Mouse (Mus musculus) retina, postnatal 1 day (tissue): ENCODE measurements around the gene Psmg4.

Experiments
- DNase-seq: peaks from one replicate; pipeline ENCODE4 v3.0.0-alpha.2; 2012

Psmg4 gene

DNA sequence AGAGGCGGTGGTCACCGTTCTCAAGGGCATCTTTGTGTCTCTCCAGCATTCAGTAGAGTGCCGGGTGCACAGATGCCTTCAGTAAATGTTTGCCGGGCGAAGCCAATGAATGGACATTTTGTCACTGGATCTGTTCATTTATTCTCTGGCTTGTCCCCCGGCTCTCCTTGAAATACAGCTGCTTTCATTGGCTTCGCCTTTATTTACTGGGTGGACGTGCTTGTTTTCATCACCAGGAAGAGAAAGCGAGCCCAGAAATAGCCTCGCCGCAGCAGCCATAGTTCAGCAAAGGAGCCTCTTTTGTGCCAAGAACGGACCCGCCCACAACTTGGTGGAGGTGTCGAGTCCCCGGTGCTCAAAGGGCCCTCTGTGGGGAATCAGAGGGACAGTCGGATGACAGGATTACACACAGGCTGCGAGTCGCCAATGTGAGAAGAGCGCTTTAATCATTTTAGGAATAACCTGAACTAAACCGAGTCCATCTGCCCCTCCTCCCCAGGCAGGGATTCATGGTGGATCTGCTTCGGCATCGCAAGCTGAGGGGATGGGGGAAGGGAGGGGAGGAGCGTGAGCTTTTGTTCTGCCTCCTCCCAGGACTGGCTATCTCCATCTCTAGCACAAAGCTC, 13.9 kb upstream of the Psmg4 start:
- peak; percentile 88 for DNase-seq

- no peak for DNase-seq
These were observed 13.1 kb upstream of the Psmg4 start for GRCm38 (mm10) chr13:34149463-34150176.

DNA sequence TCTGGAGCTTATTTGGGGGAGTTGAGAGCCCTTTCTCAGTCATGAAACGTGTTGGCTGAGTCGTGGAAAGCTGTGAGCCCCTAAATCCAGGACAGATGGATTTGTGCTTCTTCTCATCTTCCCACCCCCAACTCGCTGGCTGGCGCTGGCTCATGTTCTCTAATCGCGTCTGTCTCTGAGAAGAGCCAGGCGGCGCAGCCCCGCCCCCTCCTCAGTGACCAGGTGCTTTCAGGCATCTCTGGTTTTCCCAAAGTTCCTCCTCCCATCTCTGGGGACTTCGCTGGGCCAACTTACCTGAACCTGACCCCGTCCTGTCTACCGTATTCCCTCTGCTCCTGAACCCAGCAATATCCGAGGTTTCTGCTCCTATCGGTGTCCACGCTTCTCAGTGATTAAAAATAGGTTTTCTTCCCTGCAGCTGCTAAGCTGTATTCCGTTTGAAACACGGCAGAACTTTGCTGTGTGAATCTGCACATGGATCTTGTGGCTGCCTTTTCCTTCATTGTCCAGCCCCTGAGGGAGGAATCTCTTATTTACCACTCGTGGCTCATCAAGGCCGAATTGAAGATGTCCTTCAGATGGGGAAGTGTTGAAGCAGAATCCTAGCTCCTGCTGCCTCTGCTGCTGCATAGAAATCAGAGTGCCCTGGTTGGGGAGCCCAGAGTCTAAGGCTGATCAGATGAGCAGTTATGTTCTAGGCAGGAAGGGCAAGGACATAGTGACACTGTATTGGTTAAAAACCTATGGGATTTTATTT, 12.3 kb upstream of the Psmg4 start:
- peak; percentile 45 for DNase-seq

DNA sequence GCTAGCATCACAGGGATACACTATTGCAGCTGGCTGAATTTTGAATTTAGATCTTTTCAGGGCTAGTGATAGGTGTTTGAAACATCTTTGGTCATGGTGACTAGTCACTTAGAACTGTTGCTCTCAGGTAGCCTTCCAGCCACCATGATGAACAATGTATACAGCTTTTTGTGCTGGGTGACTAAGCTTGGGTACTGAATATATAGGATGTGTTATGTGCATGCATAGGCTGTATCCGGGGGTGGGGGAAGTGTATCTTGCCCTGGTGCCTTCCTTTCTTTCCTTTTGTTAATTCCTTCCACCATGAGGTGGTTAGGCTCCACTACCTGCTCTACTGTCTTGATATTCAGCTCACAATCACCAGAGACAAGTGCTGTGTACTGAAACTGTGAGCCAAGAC, 11.3 kb upstream of the Psmg4 start:
- no peak for DNase-seq

GRCm38 (mm10) chr13:34152695-34153094, 10.1 kb upstream of the Psmg4 start:
- DNase-seq: no peak

DNA sequence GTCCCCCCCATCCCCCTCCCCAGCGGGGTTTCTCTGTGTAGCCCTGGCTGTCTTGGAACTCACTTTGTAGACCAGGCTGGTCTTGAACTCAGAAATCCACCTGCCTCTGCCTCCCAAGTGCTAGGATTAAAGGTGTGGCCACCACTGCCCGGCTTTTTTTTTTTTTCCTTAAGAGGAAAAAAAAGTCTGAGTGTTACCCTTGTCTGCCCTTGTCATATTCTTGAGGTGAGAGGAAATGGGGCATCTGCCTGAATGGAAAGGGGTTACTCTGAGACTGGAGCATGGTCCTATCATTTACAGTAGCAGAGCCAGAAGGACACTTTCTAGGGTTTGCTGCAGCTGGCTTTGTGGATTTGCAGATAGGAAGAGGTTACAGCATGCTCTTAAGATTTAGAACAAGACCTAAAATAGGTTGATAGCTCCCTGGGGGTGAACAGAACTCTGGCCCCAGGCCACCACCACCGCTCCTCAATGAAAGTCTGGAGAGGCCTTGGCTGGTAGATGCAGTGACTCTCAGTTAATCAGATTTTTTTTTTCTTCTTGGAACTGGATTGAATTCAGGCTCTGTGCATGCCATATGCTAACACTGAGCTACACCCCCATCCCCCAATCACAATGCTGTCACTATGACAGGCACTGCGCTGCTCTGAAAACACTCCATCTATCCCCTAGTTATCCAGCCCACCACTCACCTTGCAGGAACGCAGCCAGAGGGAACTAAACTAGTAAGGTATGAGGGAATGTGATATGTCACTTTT, 9.3 kb upstream of the Psmg4 start:
- DNase-seq: peak; percentile 4

- peak; percentile 76 for DNase-seq
These were observed 8.4 kb upstream of the Psmg4 start for GRCm38 (mm10) chr13:34154217-34154930.

DNA sequence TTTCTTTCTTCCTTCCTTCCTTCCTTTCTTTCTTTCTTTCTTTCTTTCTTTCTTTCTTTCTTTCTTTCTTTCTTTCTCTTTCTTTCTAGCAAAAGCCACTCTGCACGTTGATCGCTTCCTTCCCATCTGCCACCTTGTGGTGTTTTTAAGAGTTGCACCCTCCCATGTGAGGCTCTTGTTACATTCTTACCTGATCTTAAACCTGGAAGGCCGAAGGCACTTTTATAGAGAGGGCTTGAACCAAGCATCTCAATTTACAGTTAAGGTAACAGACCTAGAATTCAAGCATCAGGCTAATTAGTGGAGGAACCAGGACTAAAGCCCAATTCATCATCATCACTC, 7.9 kb upstream of the Psmg4 start:
- DNase-seq: peak; percentile 73

- DNase-seq: peak; percentile 10
These were observed 6.5 kb upstream of the Psmg4 start for GRCm38 (mm10) chr13:34156133-34156839.

- DNase-seq: peak; percentile 6
These were observed 6.0 kb upstream of the Psmg4 start for GRCm38 (mm10) chr13:34156840-34157185.

- no peak for DNase-seq
These were observed 5.1 kb upstream of the Psmg4 start for GRCm38 (mm10) chr13:34157596-34158157.

DNA sequence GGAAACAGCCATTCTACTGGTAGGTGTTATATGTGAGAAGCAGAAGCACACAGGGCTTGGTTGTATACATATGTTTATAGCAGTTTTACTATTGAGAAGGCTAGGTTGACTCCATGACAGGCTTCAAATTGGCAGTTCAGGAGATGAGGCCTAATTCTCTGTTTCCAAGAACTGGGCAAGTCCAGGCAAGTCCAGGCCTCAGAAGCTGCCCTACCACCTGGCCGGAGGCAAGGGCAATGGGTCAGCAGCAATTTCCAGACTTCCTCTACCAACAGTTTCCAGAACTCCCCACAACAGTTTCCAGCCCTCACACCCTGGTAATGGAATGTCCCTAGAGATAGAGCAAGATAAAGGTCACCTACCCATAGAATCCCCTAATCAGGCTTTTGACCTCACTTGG, 2.8 kb upstream of the Psmg4 start:
- DNase-seq: no peak

- DNase-seq: no peak
These were observed 676 bp downstream of the Psmg4 start for GRCm38 (mm10) chr13:34163304-34163975.

DNA sequence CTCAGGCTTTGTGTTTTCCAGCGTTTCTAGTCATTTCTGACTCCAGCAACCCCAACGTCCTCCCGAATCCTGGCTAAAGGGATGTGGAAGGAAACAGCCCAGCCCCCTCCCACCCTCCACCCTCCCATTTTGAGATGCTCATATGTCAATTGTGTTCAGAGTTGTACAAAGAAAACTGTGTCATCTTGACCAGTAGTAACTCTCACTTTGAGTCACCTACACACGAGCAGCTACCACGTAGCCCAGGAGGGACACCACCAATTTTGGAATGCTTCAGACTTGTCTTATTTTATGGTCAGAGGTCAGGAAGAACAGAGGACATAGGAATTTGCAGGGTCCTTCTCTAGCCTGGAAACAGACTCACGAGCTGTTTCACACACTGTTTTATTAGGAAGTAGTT, 11.3 kb downstream of the Psmg4 start:
- no peak for DNase-seq

DNA sequence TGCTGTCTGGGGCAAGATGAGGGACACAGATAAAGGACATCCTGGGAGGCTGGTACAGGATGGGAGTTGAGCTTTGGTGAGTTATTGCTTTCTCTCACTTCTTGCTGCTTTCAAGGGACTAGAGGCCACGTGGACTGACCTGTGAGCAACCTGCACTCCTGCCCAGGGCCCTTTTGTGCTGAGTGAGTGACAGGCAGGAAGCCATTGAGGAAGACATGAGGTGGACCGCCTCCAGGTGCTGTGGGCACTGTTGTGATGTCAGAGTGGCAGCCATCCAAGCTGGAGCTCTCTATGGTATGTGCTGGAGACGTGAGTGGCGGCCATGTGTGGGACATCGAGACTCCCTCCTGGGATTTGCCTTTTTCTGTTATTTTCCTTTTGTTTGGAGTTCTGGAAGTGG, 18.9 kb downstream of the Psmg4 start:
- no peak for DNase-seq

DNA sequence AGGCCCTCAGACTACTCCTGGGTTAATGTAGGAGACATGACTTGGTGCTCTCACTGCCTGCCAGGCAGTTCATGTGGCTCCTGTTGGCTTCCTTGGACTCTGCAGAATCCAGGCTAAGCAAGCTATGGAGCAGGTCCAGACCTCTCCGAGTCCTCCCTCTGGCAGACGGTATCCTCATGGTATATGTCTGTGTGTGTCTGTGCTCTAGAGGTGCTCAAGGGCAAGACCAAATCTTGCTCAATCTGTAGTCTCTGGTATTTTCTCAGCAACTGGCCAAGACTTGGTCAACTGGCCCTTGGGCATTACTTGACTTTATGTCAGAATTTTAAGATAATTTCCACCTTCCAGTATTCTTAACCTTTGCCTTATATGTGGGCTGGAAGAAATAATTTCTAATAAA, 22.6 kb downstream of the Psmg4 start:
- no peak for DNase-seq

DNA sequence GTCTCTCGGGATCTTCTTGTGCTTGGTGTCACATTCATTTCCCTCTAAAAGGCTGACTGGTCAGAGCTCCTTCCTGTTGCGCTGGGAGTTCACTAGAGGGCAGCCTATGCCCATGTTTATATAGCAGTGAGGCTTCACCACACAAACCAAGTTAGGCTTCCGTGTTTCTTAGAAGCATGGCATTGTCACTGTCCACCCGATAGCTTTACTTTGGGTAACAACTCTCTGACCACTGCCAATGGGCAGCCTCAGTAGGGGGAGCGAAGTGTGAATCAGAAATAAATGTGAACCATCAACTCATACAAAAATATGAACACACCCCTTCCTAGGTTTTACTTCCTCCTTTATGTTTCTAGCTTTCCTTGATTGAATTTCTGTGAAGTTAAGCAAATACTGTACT, 24.8 kb downstream of the Psmg4 start:
- DNase-seq: peak; percentile 82

- DNase-seq: peak; percentile 43
These were observed 29.8 kb downstream of the Psmg4 start for GRCm38 (mm10) chr13:34192414-34193191.

- DNase-seq: peak; percentile 46
These were observed 30.6 kb downstream of the Psmg4 start for GRCm38 (mm10) chr13:34193384-34193783.

DNA sequence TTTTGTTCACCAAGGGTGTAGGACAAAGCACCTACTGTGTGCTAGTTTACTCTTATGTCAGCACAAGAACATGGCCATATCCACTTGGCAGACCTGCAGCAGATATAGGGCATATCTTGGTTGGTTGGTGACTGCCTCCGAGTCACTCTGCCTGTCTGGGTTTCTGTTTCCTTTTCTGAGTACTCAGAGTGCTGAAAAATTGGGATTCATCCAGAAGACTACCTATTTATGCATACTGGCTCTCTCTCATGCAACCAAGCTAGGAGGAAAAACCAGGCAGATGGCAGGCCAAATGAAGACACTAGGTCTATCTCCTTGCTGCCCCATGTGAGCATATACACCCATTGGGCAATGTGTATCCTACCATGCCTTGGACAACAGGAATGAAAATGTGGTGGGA, 32.9 kb downstream of the Psmg4 start:
- DNase-seq: no peak
